Mouse (Mus musculus) cerebellum, adult 9-11 months (tissue): ENCODE data around the gene Elof1.
A peak's percentile ranks its signal among the peaks of the same experiment; 100 is the strongest.
"Not testable (repeated sequence)": the region's sequence is repeated elsewhere in the genome, so short reads cannot be mapped to it uniquely, and the experiment has no call there.

Source experiments
- DNase-seq: peaks from one replicate; pipeline ENCODE4 v3.0.0; 2022

Gene Elof1

GRCm38 (mm10) chr9:22089281-22089680 is 27.7 kb downstream of the Elof1 start:
- no peak for DNase-seq

- DNase-seq = no peak
Measured at GRCm38 (mm10) chr9:22087034-22087618, 29.8 kb downstream of the Elof1 start.

DNA sequence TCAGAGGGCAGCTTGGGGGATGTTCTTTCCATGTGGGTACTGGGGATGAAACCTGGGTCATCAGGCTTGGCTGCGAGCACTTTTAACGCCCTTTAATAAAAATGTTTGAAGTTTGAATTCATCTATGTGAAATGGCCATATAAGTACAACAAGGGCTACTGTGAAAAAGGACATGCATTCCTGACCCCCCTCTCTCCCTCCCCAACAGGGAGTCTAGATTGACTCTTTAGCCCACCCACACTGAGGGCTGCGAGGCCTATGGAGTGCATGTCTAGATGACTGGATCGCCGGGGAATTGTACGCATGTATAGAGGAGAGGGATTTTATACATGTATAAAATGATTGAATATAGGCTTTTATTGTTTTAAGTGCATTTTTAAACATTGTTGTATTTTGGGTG is 31.0 kb downstream of the Elof1 start:
- no peak for DNase-seq

GRCm38 (mm10) chr9:22085022-22085834 is 31.7 kb downstream of the Elof1 start, which contains the start of gene Ecsit:
Gene Ecsit (minus strand): TSS chr9:22085438.
- DNase-seq = peak; percentile 97

DNA sequence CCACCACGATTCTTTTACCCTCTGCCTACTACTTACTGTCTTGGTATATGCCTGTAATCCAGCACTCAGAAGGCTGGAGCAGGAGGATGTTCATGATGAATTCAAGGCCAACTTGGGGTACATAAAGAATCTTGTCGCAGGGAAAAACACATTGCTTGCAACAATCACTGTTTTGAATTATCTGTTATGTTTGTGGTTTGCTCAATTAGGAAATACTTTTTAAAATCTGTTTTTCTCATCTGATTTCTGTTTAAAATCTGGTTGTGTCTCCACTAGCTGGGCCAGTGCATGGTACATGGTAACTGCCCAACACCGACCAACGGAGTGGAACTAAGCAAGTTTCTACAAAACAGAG is 32.3 kb downstream of the Elof1 start:
- DNase-seq = no peak

DNA sequence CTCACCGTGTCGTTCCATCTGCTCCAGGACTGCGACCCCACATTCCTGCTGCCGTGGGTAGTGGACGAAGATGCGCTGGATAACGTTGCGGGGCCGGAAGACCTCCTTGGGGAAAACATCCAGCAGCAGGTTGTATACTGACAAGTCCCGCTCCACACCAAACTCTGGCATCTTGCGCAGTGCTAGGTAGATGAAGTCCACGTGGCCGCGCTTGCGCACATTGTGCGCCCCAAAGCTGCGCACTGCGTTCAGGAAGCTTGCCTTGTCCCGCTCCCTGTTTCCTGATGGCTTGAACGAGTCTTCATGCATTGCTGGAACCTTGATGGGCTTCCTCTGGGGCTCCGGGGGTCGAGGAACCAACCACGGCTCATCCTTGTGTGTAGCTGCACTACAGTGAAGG is 40.7 kb downstream of the Elof1 start:
- DNase-seq = no peak

GRCm38 (mm10) chr9:22075778-22076177 is 41.2 kb downstream of the Elof1 start:
- DNase-seq = not testable (repeated sequence)

- DNase-seq = peak; percentile 82
Measured at GRCm38 (mm10) chr9:22072276-22072675, 44.7 kb downstream of the Elof1 start.

DNA sequence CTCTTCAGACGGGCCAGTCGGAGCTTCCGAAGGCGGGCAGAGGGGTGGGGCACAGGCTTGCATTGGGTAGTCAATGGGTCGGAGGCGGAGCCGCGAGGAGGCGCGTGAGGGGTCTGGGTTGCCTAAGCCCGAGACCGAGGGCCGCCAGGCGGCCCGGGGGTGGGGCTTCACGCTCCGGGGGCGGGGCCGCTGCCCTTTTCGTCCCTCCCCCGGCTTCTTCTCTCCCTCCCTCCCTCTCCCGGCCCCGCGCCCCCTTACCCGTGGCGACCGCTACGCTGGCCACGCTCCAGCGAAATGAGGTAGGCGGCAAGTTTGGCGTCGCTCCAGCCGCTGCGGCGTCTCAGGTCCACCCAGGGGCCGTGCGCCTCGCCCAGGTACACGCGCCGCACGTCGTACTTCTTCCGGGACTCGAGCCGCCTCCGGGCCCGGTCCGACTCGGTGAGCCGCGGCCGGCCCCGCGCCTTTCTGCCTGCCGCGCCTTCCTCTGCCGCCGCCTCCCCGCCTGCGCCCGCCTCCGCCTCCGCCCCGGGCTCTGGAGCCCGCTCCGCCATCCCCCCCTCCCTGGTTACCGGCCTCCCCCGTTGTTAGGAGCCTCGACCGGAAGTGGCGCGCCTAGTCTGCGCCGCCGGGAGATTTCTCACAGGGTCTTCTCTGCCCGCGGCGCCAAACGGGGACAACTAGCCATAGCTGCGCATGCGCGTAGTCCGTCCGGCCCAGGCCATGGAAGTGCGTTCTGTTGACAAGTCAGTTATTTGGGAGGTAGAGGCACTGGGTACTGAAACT is 46.0 kb downstream of the Elof1 start, which contains the start of the genes Gm49318 and Zfp653:
Gene Gm49318, minus strand, starts transcription at position 469 of the 783 bp plus-strand sequence.
Gene Zfp653, minus strand, starts transcription at position 586 of the 783 bp plus-strand sequence.
- peak; percentile 98 for DNase-seq

GRCm38 (mm10) chr9:22069881-22070553 is 47.0 kb downstream of the Elof1 start:
- DNase-seq = no peak

GRCm38 (mm10) chr9:22067195-22067594 is 49.8 kb downstream of the Elof1 start:
- DNase-seq = no peak

DNA sequence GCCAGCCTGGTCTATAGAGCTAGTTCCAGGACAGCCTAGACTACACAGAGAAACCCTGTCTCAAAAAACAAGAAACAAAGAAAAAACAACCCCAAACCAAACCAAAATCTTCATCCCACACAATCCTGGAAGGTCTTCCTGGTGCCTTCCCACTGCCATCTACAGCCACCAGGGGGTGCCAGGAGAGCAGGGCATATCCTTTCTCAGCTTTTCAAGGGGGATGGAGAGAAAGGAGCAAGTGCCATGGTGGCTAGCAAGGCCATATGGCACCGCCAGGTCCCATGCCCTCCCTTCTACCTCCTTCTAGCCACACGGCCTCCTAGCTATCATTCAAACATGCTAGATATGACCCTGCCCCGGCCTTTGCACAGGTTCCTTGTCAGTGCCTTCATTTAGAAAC is 50.5 kb downstream of the Elof1 start:
- DNase-seq = peak; percentile 75

GRCm38 (mm10) chr9:22065642-22066041 is 51.3 kb downstream of the Elof1 start:
- no peak for DNase-seq

DNA sequence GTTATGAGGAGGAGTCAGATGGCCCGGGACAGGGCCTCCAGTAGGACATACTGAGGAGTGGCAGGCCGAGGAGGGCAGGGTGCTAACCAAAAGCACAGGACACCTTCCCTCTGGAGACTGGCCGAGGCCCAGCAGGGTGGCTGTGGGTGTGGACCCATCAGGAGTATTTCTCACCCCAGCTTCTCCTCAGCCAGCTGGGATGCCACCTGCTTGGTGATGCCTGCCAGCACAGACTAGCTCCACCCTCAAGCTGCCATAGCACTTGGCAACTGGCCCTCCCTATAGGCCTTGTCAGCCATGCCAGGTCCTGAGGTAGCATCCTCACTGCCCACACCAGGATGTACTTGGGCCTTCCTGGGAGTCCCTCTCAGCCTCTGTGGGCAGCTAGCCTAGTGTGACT is 52.6 kb downstream of the Elof1 start:
- peak; percentile 96 for DNase-seq
